Mouse (Mus musculus): Measurements from ENCODE around the gene Tet2. TPM values are rescaled to one million over a fixed set of nuclear protein-coding genes. Genes with fewer than 3 reads are reported as not detected.

The Tet2 gene
- 13.4 and 16.2 TPM in 2 replicates for polyA plus RNA-seq (2012; rRNA removed; ENCODE audit: low replicate concordance)

GRCm38 (mm10) chr3:133544551-133545303 lies at the start of gene Tet2:
Tet2 (minus strand) TSS chr3:133545139.

Other genes starting within 250 kb of the Tet2 start
- 37.6 and 54.1 TPM in 2 replicates for gene Ppa2, start 235.0 kb downstream of the Tet2 start, polyA plus RNA-seq (2012; rRNA removed; ENCODE audit: low replicate concordance)